Mouse (Mus musculus) kidney, adult 2 months (tissue): Measurements from ENCODE around the gene Ccdc148. TPM values are rescaled to one million over a fixed set of nuclear protein-coding genes. Genes with fewer than 3 reads are reported as not detected.

Experiments
- DNase-seq: peaks from one replicate; pipeline ENCODE4 v3.0.0; 2021
- H3K27ac ChIP-seq: fragments of 200-500 bp; 2 replicates; pipeline ENCODE4 v1.5.1; 2012; ENCODE audit warnings: low read depth, low read length, control low read depth, inconsistent platforms; ENCODE audit not compliant: insufficient read depth
- H3K27me3 ChIP-seq: fragments of 200-500 bp; replicated peaks from 2 replicates; pipeline ENCODE4 v1.6.1; 2012; ENCODE audit warnings: mild to moderate bottlenecking, moderate library complexity, low read length, inconsistent platforms; ENCODE audit not compliant: control insufficient read depth, insufficient read depth
- H3K36me3 ChIP-seq: fragments of 200-500 bp; 2 replicates; pipeline ENCODE4 v1.6.1; 2012; ENCODE audit warnings: mild to moderate bottlenecking, moderate library complexity, low read length, inconsistent platforms; ENCODE audit not compliant: control insufficient read depth, insufficient read depth
- H3K4me1 ChIP-seq: fragments of 200-500 bp; 2 replicates; pipeline ENCODE4 v1.6.1; 2011; ENCODE audit warnings: low read length; ENCODE audit not compliant: control insufficient read depth, insufficient read depth
- H3K4me3 ChIP-seq: fragments of 200-500 bp; 2 replicates; pipeline ENCODE4 v1.5.1; 2011; ENCODE audit warnings: mild to moderate bottlenecking, low read depth, low read length, control low read depth; ENCODE audit not compliant: insufficient read depth
- CTCF ChIP-seq: fragments of 200-500 bp; conservative IDR thresholded peaks from 2 replicates; pipeline ENCODE4 v1.5.1; 2011; ENCODE audit warnings: low read depth, mild to moderate bottlenecking, control low read depth, low read length, moderate library complexity, mixed read lengths; ENCODE audit not compliant: insufficient read depth, insufficient read length
- POLR2A ChIP-seq: fragments of 200-500 bp; IDR thresholded peaks from one replicate; pipeline ENCODE4 v1.6.1; 2011; ENCODE audit warnings: low read depth, low read length, control low read depth
- WGBS: fragments of 180-500 bp; shearing (Covaris S2); methylation state at CpG from one replicate; pipeline ENCODE4 v1.1.7; 2018; 5-methylcytosine and 5-hydroxymethylcytosine counted together
- polyA plus RNA-seq: library from polyadenylated mRNA; depleted of rRNA; stranded (reverse); fragments of >200 nt; gene quantifications from 2 replicates; pipeline ENCODE4 v1.2.3, GENCODE M21; 2012

Ccdc148 gene
- polyA plus RNA-seq, 1 experiment, result 1.0 TPM

- Histone ChIP-seq H3K4me3 (no peak overlapping the region), H3K36me3 (no peaks in the 10 kb centered on the region), H3K27ac (no peak overlapping the region), H3K4me1 (no peaks in the 10 kb centered on the region), H3K27me3 (no peaks in the 10 kb centered on the region)
- no peak for DNase-seq
- WGBS, result 83% methylated on average over 5 of the region's 5 CpGs
- TF ChIP-seq CTCF, result no peak
These were observed 106.1 kb downstream of the Ccdc148 start for GRCm38 (mm10) chr2:59054339-59054738.

- TF ChIP-seq POLR2A (no peak), CTCF (no peak)
- no peak for DNase-seq
- H3K4me3 ChIP-seq, result no peak overlapping the region
- H3K36me3 ChIP-seq, result no peaks in the 10 kb centered on the region
- H3K4me1 ChIP-seq, result no peaks in the 10 kb centered on the region
- no peak overlapping the region for H3K27ac ChIP-seq
- WGBS, result 70% methylated on average over 7 of the region's 7 CpGs
- no peaks in the 10 kb centered on the region for H3K27me3 ChIP-seq
These were observed 106.9 kb downstream of the Ccdc148 start for GRCm38 (mm10) chr2:59053461-59054039.

GRCm38 (mm10) chr2:59050245-59050824, 110.1 kb downstream of the Ccdc148 start:
- Histone ChIP-seq H3K36me3 (no peaks in the 10 kb centered on the region), H3K27ac (no peak overlapping the region), H3K4me3 (no peak overlapping the region), H3K27me3 (no peaks in the 10 kb centered on the region), H3K4me1 (no peaks in the 10 kb centered on the region)
- DNase-seq, result no peak
- 71% methylated on average over 8 of the region's 8 CpGs for WGBS
- TF ChIP-seq POLR2A, result no peak
- TF ChIP-seq CTCF, result no peak

DNA sequence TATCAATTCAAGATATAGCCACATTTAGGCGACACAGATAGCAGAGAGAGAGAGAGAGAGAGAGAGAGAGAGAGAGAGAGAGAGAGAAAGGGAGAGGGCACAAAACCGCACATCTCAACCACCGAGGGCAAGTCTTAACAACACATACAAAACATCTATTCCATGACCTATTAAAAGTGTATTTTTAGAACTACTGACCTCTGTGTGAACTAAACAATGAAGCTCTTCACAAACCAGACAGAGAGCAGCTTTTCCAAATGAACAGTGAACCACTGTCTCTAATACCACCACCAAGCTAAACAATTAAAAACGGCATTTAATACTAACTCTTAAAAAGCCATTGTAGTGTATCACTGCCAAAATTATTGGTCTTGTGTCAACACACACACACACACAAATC, 110.8 kb downstream of the Ccdc148 start:
- H3K4me3 ChIP-seq, result no peak overlapping the region
- 70% methylated on average over 4 of the region's 4 CpGs for WGBS
- H3K27me3 ChIP-seq, result no peaks in the 10 kb centered on the region
- no peaks in the 10 kb centered on the region for H3K36me3 ChIP-seq
- no peak for DNase-seq
- no peak overlapping the region for H3K27ac ChIP-seq
- H3K4me1 ChIP-seq, result no peaks in the 10 kb centered on the region
- TF ChIP-seq POLR2A, result no peak

DNA sequence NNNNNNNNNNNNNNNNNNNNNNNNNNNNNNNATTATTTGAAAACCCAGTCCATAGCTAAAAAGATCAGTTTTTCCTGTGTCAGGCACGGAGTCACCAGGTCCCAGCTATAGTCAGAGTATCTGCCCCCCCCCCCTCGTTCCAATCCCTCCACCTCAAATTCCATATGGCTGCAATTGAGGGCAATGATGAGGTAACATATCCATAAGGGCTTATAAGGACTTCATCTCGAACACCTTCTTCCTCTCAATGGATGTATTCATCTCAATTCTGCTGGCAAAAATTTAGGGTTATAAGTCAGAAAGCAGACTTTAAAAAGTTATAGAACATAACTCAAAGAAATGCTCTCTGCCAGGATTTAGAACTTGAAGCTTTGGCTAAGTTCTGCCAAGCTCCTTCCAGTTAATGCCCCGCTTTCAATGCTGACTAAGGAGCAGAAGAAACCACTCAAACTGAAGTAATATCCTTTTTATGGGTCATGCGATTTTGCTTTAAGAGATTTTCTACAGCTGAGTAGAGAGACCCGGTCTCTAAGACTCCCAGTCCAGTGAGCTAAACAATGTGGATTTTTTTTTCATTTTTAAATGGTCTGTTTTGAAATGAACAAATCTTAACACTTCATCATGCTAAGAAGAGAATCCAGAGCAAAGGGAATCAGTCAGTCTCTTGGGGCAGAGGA, 111.6 kb downstream of the Ccdc148 start:
- WGBS, result 82% methylated on average over 6 of the region's 6 CpGs
- H3K4me1 ChIP-seq, result no peaks in the 10 kb centered on the region
- TF ChIP-seq CTCF, result no peak
- H3K27ac ChIP-seq, result no peak overlapping the region
- H3K27me3 ChIP-seq, result no peaks in the 10 kb centered on the region
- no peak overlapping the region for H3K4me3 ChIP-seq
- no peak for DNase-seq
- H3K36me3 ChIP-seq, result no peaks in the 10 kb centered on the region

GRCm38 (mm10) chr2:59043313-59044032, 117.0 kb downstream of the Ccdc148 start:
- Histone ChIP-seq H3K27ac (no peak overlapping the region), H3K4me3 (no peak overlapping the region), H3K36me3 (no peaks in the 10 kb centered on the region), H3K27me3 (no peaks in the 10 kb centered on the region), H3K4me1 (no peaks in the 10 kb centered on the region)
- WGBS, result 56% methylated on average over 22 of the region's 22 CpGs
- no peak for DNase-seq
- TF ChIP-seq CTCF (no peak), POLR2A (no peak)

GRCm38 (mm10) chr2:59042616-59043015, 117.9 kb downstream of the Ccdc148 start:
- TF ChIP-seq CTCF (no peak), POLR2A (no peak)
- H3K27me3 ChIP-seq, result no peaks in the 10 kb centered on the region
- no peak for DNase-seq
- no peaks in the 10 kb centered on the region for H3K4me1 ChIP-seq
- H3K36me3 ChIP-seq, result no peaks in the 10 kb centered on the region
- no peak overlapping the region for H3K4me3 ChIP-seq
- no peak overlapping the region for H3K27ac ChIP-seq
- 71% methylated on average over 13 of the region's 13 CpGs for WGBS
